Mouse (Mus musculus): ENCODE measurements around the gene Tmprss12. TPM values are rescaled to one million over a fixed set of nuclear protein-coding genes. Genes with fewer than 3 reads are reported as not detected.
A peak's percentile ranks its signal among the peaks of the same experiment; 100 is the strongest.
"Not testable (repeated sequence)": the region's sequence is repeated elsewhere in the genome, so short reads cannot be mapped to it uniquely, and the experiment has no call there.

Gene Tmprss12
- polyA plus RNA-seq, 2 experiments, result not detected

DNA sequence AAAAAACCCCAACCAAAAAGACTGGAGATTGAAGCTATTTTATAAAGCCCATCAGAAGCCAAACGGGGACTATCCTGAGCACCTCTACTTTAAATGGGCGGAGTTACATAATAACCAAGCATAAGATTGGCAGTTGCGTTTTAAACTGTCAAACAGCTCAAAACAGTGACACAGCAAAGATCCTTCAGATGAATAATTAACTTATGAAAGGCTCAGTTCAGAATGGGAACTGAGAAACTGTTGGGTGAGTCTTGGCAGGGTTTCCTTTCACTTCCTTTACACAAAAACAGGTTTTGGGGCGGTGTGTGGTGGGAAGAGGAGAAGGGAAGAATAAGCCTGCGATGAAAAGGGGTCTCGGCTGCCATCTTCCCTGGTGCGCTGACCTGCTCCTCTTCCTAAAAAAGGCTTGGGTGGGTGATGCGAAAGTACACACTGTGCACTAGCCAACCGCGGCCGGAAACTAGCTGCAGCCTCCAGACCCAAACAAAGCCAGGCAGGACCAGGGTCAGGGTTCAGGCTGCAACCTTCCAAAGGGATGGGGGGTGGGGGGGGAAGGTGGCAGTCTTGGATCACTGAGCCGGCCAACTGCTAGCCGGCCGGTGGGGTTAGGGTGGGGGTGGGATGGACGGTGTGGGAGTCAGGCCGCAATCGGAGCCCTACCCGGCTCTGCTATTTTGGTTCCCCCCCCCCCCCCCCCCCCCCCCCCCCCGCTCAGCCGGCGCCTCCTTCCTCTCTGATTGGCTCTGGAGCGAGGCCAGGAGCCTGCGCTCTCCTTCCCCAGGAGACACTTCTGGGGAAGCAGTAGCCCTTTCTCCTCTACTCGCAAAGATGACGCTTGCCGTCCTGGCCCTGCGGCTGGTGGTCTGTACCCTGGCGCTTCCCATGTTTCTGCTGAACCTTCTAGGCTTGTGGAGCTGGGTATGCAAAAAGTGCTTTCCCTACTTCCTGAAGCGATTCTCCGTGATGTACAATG lies 23.7 kb downstream of the Tmprss12 start, which contains the start of gene Mettl7a1:
Gene Mettl7a1, plus strand, starts transcription at position 122 of the 973 bp plus-strand sequence.
- ATAC-seq (ENCODE audit: insufficient read depth) (peak; percentile 75), DNase-seq (ENCODE audit: low read depth in 3 of 3, low spot score in 3 of 3) (peak; percentile 64 to 80 (median 74))
- Histone ChIP-seq H3K36me3 (replicated peaks; ENCODE audit: control insufficient read depth, insufficient read depth, low read depth) (no peaks in the 10 kb centered on the region), H3K9me3 (ENCODE audit: control insufficient read depth, low read length) (no peaks in the 10 kb centered on the region), H3K9ac (replicated peaks) (peak within 1 kb of the TSS; percentile 78), H3K4me3 (ENCODE audit: insufficient read depth in 1 of 2, low read depth in 2 of 2, low read length in 2 of 2) (peak within 1 kb of the TSS; percentile 64 to 99), H3K4me1 (replicated peaks; ENCODE audit: control insufficient read depth in 2 of 2, insufficient read depth in 2 of 2, low read length in 1 of 2) (peaks cover 13 to 26% of the 10 kb centered on the region in 2 experiments), H3K27me3 (ENCODE audit: control insufficient read depth, insufficient read depth, low read length) (no peaks in the 10 kb centered on the region), H3K4me2 (ENCODE audit: low read depth) (peak within 1 kb of the TSS; percentile 87), H3K27ac (peak within 1 kb of the TSS; percentile 77)
- 1% methylated on average over 21 of the region's 30 CpGs for WGBS (ENCODE audit: insufficient replicate concordance)
- TF ChIP-seq CTCF (IDR thresholded peaks at IDR 0.05; ENCODE audit: low read depth) (no peak), EP300 (IDR thresholded peaks at IDR 0.05; ENCODE audit: low read depth) (peak; percentile 60; the same call in 1 of the 2 replicates)

DNA sequence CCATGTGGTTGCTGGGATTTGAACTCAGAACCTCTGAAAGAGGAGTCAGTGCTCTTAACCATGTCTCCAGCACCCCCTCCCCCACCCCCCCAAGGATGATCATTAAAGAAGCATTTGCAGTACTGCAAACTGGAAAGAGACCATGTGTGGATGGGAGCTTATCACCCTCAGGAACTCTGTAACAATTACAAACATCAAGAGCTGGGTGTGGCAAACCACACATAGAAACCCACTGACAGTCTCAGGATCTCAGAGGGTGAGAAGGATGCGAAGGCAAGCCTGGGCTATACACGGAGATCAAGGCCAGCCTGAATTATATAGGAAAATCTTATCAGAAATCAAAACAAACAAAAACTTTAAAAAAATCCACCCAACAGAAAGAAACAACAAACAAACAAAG lies 25.6 kb downstream of the Tmprss12 start:
- Histone ChIP-seq H3K27ac (no peak overlapping the region), H3K27me3 (ENCODE audit: control insufficient read depth, insufficient read depth, low read length) (no peaks in the 10 kb centered on the region), H3K4me1 (replicated peaks; ENCODE audit: control insufficient read depth in 2 of 2, insufficient read depth in 2 of 2, low read length in 1 of 2) (peaks cover 8 to 16% of the 10 kb centered on the region in 2 experiments), H3K4me3 (ENCODE audit: insufficient read depth in 1 of 2, low read depth in 2 of 2, low read length in 2 of 2) (peak overlapping the region in 1 of 2 experiments; percentile 64; a peak in 1 of 4 replicates), H3K9me3 (ENCODE audit: control insufficient read depth, low read length) (no peaks in the 10 kb centered on the region), H3K4me2 (ENCODE audit: low read depth) (peak overlapping the region; percentile 87), H3K9ac (replicated peaks) (no peak overlapping the region), H3K36me3 (replicated peaks; ENCODE audit: control insufficient read depth, insufficient read depth, low read depth) (no peaks in the 10 kb centered on the region)
- DNase-seq (ENCODE audit: low read depth in 3 of 3, low spot score in 3 of 3) (no peak), ATAC-seq (ENCODE audit: insufficient read depth) (no peak)
- no peak for TF ChIP-seq EP300 (IDR thresholded peaks at IDR 0.05; ENCODE audit: low read depth)
- no peak for TF ChIP-seq CTCF (IDR thresholded peaks at IDR 0.05; ENCODE audit: low read depth)
- WGBS (ENCODE audit: insufficient replicate concordance), result 32% methylated on average over 2 of the region's 2 CpGs

- H3K4me2 ChIP-seq (ENCODE audit: low read depth); H3K27ac ChIP-seq; H3K36me3 ChIP-seq (replicated peaks; ENCODE audit: control insufficient read depth, insufficient read depth, low read depth); H3K4me3 ChIP-seq (ENCODE audit: insufficient read depth in 1 of 2, low read depth in 2 of 2, low read length in 2 of 2); H3K9ac ChIP-seq (replicated peaks); H3K9me3 ChIP-seq (ENCODE audit: control insufficient read depth, low read length); H3K27me3 ChIP-seq (ENCODE audit: control insufficient read depth, insufficient read depth, low read length): not testable (repeated sequence)
- TF ChIP-seq CTCF (IDR thresholded peaks at IDR 0.05; ENCODE audit: low read depth), result peak; percentile 78
- peak; percentile 43 to 53 (median 47) for DNase-seq (ENCODE audit: low read depth in 3 of 3, low spot score in 3 of 3)
- ATAC-seq (ENCODE audit: insufficient read depth), result peak; percentile 40; the same call in 1 of the 2 replicates
- peaks cover 8 to 16% of the 10 kb centered on the region in 2 experiments for H3K4me1 ChIP-seq (replicated peaks; ENCODE audit: control insufficient read depth in 2 of 2, insufficient read depth in 2 of 2, low read length in 1 of 2)
- WGBS (ENCODE audit: insufficient replicate concordance), result 25% methylated on average over 11 of the region's 11 CpGs
Observed at GRCm38 (mm10) chr15:100307438-100308096, 26.9 kb downstream of the Tmprss12 start.

- DNase-seq (ENCODE audit: low read depth in 3 of 3, low spot score in 3 of 3) (no peak), ATAC-seq (ENCODE audit: insufficient read depth) (no peak)
- Histone ChIP-seq H3K36me3 (replicated peaks; ENCODE audit: control insufficient read depth, insufficient read depth, low read depth) (no peaks in the 10 kb centered on the region), H3K9ac (replicated peaks) (no peak overlapping the region; the same call in 1 of the 2 replicates), H3K27me3 (ENCODE audit: control insufficient read depth, insufficient read depth, low read length) (no peaks in the 10 kb centered on the region), H3K9me3 (ENCODE audit: control insufficient read depth, low read length) (no peaks in the 10 kb centered on the region), H3K4me2 (ENCODE audit: low read depth) (no peak overlapping the region), H3K27ac (no peak overlapping the region), H3K4me1 (replicated peaks; ENCODE audit: control insufficient read depth in 2 of 2, insufficient read depth in 2 of 2, low read length in 1 of 2) (peaks cover 0 to 1% of the 10 kb centered on the region in 2 experiments; a peak in 1 of 4 replicates), H3K4me3 (ENCODE audit: insufficient read depth in 1 of 2, low read depth in 2 of 2, low read length in 2 of 2) (no peak overlapping the region)
- TF ChIP-seq CTCF (IDR thresholded peaks at IDR 0.05; ENCODE audit: low read depth) (no peak), EP300 (IDR thresholded peaks at IDR 0.05; ENCODE audit: low read depth) (no peak)
- 18% methylated on average over 2 of the region's 2 CpGs for WGBS (ENCODE audit: insufficient replicate concordance)
Observed at GRCm38 (mm10) chr15:100312346-100312745, 31.7 kb downstream of the Tmprss12 start.

Measured in liver, embryonic 14.5 days (tissue).